Mouse (Mus musculus) embryo, embryonic 11 days (tissue): ENCODE results near the gene Ulk4.
A peak's percentile ranks its signal among the peaks of the same experiment; 100 is the strongest.

Source experiments
- DNase-seq: peaks from one replicate; pipeline ENCODE4 v3.0.0-alpha.2; 2015

Ulk4 gene

DNA sequence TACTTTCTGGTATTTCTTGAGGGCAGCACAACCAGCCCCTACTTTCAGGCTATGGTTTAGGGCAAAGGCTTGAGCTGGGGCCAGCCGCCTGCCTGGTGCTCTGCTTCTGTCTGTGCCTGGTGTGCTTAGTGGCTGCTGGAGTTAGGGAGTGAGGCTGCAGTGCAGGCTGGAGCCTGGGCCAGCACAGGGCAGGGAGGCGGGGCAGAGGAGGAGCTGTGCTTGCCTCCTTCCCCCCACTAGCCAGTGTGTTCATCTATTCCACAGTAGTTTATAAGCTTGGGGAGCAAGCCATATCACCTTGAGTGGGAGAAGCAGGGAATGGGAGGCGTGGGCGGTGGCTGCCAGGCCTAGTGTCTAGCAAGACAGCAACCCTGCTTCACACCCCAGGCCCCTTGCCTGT, 313.9 kb downstream of the Ulk4 start:
- DNase-seq: no peak

GRCm38 (mm10) chr9:120961969-120962700, 314.9 kb downstream of the Ulk4 start:
- no peak for DNase-seq

- DNase-seq: no peak
Measured at GRCm38 (mm10) chr9:120961466-120961865, 315.5 kb downstream of the Ulk4 start.

- no peak for DNase-seq
Measured at GRCm38 (mm10) chr9:120960611-120961010, 316.4 kb downstream of the Ulk4 start.

DNA sequence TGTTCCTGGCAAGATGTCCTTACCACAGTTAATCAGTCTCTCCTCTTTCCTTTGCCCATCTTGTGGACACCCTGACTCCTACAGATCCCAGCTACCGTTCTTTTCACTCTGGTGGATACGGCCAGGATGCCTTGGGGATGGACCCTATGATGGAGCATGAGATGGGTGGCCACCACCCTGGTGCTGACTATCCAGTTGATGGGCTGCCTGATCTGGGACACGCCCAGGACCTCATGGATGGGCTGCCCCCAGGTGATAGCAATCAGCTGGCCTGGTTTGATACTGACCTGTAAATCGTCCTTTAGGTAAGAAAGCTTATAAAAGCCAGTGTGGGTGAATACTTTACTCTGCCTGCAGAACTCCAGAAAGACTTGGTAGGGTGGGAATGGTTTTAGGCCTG, 317.8 kb downstream of the Ulk4 start:
- DNase-seq: no peak

- DNase-seq: no peak
Measured at GRCm38 (mm10) chr9:120958560-120958959, 318.4 kb downstream of the Ulk4 start.

- DNase-seq: no peak
Measured at GRCm38 (mm10) chr9:120958051-120958450, 318.9 kb downstream of the Ulk4 start.

GRCm38 (mm10) chr9:120951947-120952346, 325.1 kb downstream of the Ulk4 start:
- no peak for DNase-seq

DNA sequence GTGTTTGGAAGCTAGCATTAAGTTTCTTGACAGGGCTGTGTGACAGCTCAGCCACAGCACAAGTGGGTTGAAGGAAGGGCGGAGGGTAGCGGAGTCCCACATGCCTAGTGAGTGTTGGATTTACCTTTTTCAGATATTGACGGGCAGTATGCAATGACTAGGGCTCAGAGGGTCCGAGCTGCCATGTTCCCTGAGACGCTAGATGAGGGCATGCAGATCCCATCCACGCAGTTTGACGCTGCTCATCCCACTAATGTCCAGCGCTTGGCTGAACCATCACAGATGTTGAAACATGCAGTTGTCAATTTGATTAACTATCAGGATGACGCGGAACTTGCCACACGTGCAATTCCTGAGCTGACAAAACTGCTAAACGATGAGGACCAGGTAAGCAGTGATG, 326.2 kb downstream of the Ulk4 start:
- DNase-seq: no peak

DNA sequence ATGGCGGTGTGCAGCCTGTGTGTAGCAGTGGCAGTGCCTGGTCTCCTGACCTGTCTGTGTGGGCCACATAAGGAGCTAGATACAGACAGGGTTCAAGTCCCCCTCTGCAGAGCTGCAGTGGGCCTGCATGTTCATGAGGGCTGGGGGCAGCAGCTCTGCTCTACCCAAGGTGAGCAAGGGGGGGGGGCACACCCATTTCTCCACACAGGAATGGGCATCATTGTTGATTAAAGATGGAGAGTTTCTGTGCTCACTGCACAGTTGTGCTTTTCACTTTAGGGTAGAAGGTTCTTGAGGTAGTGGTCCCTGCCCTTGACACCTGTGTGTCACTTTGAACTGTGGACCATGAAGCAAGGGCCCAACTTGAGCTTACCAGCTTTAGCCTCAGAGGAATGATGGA, 328.2 kb downstream of the Ulk4 start:
- DNase-seq: no peak

GRCm38 (mm10) chr9:120946131-120946530, 330.9 kb downstream of the Ulk4 start:
- DNase-seq: no peak

DNA sequence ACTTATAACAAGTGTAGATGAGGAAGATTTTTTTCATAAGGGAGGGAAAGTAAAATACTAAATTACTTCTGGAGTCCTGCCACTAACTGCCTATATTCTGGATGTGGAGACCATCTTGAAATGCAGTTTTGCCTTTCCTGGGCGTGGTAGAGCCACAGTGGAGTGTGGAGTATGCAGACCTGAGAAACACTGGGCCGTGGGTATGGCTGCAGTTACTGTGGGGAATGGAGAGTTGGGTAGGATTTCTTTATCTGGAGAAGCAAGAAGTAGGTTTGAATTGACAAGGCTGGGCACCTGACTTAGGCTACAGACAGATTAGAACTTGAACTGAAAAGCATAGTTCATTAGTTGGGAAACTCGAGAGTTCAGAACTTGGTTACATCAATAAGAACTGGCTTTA, 332.8 kb downstream of the Ulk4 start:
- no peak for DNase-seq

DNA sequence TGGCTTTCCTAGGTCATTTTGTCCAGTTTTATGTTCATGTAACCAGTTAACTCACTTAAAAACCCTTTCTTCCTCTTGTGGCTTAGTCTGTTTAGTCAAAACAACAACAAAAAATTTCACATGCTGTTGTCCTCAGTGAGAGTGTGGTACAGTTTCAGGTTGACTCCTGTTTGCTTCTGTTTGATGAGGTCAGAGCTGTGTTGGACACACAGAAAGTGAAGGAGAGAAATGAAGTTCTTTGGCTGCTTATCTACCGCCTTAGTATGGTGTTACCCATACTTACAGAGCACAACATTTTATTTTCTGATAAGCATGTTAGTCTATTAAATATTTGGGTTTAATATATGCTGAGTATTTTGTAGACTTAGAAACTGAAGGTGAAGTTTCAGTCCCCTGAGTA, 333.2 kb downstream of the Ulk4 start:
- DNase-seq: no peak

GRCm38 (mm10) chr9:120940858-120941257, 336.1 kb downstream of the Ulk4 start:
- DNase-seq: no peak

DNA sequence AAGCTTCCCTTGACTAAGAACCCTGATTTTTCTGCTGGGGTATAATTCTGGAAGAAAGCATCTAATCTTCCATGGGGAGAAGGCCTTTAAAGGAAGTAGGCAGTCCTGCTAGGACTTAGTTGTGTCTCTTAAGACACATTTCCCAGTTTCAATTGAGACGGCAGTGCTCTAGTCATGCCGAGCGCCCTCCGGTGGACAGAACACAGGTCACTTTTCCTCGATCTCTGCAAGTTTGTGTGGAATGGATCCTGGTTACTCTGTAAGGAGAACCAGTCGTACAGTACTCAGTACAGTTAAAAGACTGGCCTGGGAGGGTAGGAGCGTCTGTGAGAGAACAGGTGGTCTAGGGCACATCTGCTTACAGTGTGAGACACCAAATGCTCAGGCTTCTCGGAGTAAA, 340.6 kb downstream of the Ulk4 start:
- peak; percentile 81 for DNase-seq

- no peak for DNase-seq
Measured at GRCm38 (mm10) chr9:120935634-120935922, 341.4 kb downstream of the Ulk4 start.

DNA sequence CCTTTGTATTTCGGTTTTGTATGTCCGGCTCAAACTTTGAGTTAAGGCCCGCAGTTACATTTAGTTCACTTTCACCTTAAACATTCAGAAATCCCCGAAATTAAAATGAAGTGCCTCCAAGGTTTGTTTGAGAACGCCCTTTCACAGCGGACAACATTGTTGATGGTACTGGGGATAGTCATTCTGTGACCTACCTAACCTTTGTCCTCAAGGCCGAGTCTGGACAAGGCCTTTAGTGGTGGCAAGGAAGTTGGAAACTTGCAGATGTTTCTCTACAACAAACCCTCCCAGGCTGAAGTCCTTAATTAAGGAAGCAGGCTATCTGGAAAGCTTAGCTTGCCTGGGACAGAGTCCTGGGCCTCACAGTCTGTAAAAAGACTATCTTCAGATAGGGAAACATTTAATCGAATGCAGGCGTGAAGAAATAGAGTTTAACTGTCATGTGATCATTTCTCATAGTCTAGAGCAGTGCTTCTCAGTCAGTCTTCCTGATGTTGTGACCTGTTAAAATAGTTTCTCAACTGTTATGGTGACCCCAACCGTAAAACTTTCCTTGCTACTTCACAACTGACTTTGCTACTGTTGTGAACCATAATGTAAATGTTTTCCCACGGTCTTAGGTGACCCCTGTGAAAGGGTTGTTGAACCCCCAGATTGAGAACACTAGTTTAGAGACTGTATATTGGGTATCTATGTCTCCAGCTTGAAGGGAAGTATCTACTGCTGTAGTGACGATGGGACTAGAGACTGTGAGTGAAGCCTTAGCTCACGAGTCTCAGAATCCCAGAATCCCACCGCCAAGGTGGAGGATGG, 342.0 kb downstream of the Ulk4 start:
- no peak for DNase-seq

- DNase-seq: peak; percentile 86
Measured at GRCm38 (mm10) chr9:120933886-120934758, 342.9 kb downstream of the Ulk4 start.

DNA sequence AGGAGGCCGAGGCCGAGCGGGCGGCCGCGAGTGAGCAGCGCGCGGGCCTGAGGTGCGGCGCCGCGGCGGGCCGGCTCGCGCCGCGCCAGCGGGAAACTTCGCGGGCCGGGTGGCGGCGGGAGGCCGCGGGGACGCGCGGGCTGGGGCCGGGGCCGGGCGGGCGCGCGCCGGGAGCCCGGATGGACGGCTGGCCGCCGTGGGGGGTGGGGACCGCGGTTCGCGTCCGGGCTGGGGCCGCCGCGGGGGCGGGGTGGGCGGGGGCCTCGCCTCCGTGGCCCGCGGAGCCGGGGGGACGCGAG, 343.5 kb downstream of the Ulk4 start:
- no peak for DNase-seq

GRCm38 (mm10) chr9:120932797-120933586, 344.0 kb downstream of the Ulk4 start:
- peak; percentile 98 for DNase-seq

DNA sequence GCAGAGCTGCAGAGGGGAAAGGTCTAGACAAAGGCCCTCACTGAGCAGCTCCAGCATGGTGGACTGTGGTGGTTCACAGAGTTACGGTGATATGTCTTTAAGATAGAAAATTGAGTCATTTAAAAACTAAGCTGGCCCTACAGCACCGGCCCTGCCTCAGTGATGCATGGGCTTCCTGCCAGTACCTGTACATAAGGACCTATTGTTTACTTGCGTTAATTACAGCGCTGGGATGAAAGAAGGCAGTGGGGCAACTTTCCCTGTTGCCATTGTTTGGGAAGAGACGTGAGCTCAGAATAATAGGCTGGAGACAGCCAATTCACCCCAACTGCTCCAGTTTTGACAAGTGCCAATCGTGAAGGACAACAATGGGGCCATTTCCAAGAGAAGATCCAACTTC, 344.6 kb downstream of the Ulk4 start:
- no peak for DNase-seq

- no peak for DNase-seq
Measured at GRCm38 (mm10) chr9:120930811-120931210, 346.2 kb downstream of the Ulk4 start.

DNA sequence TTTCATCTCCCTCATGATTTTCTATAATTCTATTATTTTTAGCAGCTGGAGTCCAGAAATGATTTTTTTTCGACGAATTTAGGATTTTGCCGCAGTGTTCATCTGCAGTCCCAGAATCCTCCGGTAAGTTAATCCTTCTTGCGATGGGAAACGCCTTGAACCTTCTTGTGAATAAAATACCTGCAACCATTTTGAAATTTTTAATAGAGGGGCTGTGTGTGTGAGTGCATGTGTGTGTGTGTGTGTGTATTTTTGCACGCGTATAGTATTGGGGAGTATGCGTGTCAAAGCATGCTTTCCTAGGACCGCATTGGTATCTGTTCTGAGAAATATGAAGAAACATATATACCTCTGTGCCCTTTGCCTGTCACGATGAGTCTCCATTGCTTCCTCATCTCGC, 347.0 kb downstream of the Ulk4 start:
- no peak for DNase-seq
